Mouse (Mus musculus) cerebellum, adult 2 months (tissue): Measurements from ENCODE around the gene Tstd2.

Experiments
- CTCF ChIP-seq: fragments of 200-500 bp; IDR thresholded peaks from 2 replicates; pipeline ENCODE4 v1.5.1; 2011; ENCODE audit warnings: low read depth, mild to moderate bottlenecking, control low read depth, low read length, moderate library complexity, borderline replicate concordance; ENCODE audit not compliant: insufficient read depth
- POLR2A ChIP-seq: fragments of 200-500 bp; IDR thresholded peaks from 2 replicates; pipeline ENCODE4 v1.6.1; 2011; ENCODE audit warnings: low read length, control low read depth, borderline replicate concordance; ENCODE audit not compliant: insufficient read depth

DNA sequence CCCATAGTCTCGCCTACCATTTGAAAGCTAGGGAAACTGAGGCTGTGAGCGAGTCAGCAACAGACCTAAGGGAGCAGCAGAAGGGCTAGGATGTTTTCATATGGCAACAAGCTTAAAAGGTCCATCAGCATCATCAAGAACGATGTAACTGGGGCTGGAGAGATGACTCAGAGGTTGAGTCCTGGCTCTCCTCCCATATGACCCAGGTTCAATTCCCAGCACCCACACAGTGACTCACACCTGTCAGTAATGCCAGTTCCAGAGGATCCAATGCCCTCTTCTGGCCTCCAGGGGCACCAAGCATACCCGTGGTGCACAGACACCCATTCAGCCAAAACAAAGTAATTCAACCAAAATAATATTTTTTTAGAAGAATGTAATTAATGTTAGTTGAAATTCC lies 58.2 kb downstream of the Tstd2 start:
- TF ChIP-seq CTCF (no peak), POLR2A (no peak)
